Comparison of ENCODE assay signal across 10 mouse cellular contexts in genomic region chr9:32645475-32645874, GRCm38 (mm10). TPM values are rescaled to one million over a fixed set of nuclear protein-coding genes. Genes with fewer than 3 reads are reported as not detected.
DNase-seq lines count a peak whose midpoint lies in the region; ATAC-seq and TF ChIP-seq lines count a peak whose summit lies in the region.
"Had no signal": no experiment of that assay in that cellular context is flagged by ENCODE, and none has a peak within 500 bp of the region (broad histone marks: within the 10 kb centered on the region; RNA-seq: fewer than 3 reads in every experiment).

No protein-coding gene starts in this region.

- H3K9me3 ChIP-seq in limb, embryonic 15.5 days: no peaks in the 10 kb centered on the region

- H3K4me3 ChIP-seq in heart, adult 2 months: peak overlapping the region; percentile 43; the same call in 1 of the 2 replicates
- no peak overlapping the region for H3K4me3 ChIP-seq in liver, adult 2 months (ENCODE audit: insufficient read depth, low read depth, low read length)
- no peak overlapping the region for H3K4me3 ChIP-seq in limb, embryonic 15.5 days
- H3K4me3 ChIP-seq: erythroblast, embryonic 14.5 days had no signal

- no peak for DNase-seq in heart, adult 2 months
- no peak for DNase-seq in heart, postnatal 14 days
- no peak for DNase-seq in liver, adult 2 months (ENCODE audit: extremely low read depth, low read depth, low spot score)
- no peak for DNase-seq in liver
- no peak for DNase-seq in left cerebral cortex, adult 11 months (ENCODE audit: low spot score)
- no peak for DNase-seq in cerebellum, adult 8-10 months
- DNase-seq: gastrocnemius, postnatal 25 days had no signal

- intact Hi-C loops in heart, adult 2 months (cut with DNase I): no loop called here
- intact Hi-C loops in heart, postnatal 14 days (cut with DNase I): no loop called here

- peaks cover 25% of the 10 kb centered on the region for H3K36me3 ChIP-seq in heart, adult 2 months (ENCODE audit: control insufficient read depth, insufficient read depth, low read length)
- no peaks in the 10 kb centered on the region for H3K36me3 ChIP-seq in liver, adult 2 months (ENCODE audit: control insufficient read depth, insufficient read depth, low read length)
- H3K36me3 ChIP-seq in limb, embryonic 15.5 days: no peaks in the 10 kb centered on the region

- peak overlapping the region; percentile 60 for H3K9ac ChIP-seq in heart, adult 2 months (ENCODE audit: low read depth, low read length)
- H3K9ac ChIP-seq in liver, adult 2 months (ENCODE audit: low read depth, low read length): no peak overlapping the region
- no peak overlapping the region for H3K9ac ChIP-seq in limb, embryonic 15.5 days

- peak overlapping the region; percentile 88 for H3K27ac ChIP-seq in heart, adult 2 months
- H3K27ac ChIP-seq in liver, adult 2 months (replicated peaks; ENCODE audit: insufficient read depth, low read depth, low read length): peak overlapping the region; percentile 63
- H3K27ac ChIP-seq in limb, embryonic 15.5 days: no peak overlapping the region

- WGBS in heart, adult 2 months: 15% methylated on average over 9 of the region's 9 CpGs
- 14% methylated on average over 9 of the region's 9 CpGs for WGBS in liver, adult 2 months
- WGBS in limb, embryonic 15.5 days: 26% methylated on average over 9 of the region's 9 CpGs

- 0 out of 2 replicates have a peak, but pooled peaks have one; percentile 22 for ATAC-seq in common myeloid progenitor, adult 5-6 weeks (replicated peaks; ENCODE audit: low read depth, poor library complexity, severe bottlenecking)
- no peak for ATAC-seq in limb, embryonic 15.5 days (ENCODE audit: insufficient number of reproducible peaks, low FRiP score, low TSS enrichment, low read depth)

- TF ChIP-seq EP300 in heart, adult 2 months (IDR thresholded peaks at IDR 0.05; ENCODE audit: insufficient read depth, low read depth, low read length): no peak

- no peaks in the 10 kb centered on the region for H3K79me2 ChIP-seq in heart, adult 2 months (replicated peaks; ENCODE audit: control insufficient read depth, insufficient read depth, low read length)
- no peaks in the 10 kb centered on the region for H3K79me2 ChIP-seq in liver, adult 2 months (ENCODE audit: control insufficient read depth, insufficient read depth, low read length)

- TF ChIP-seq POLR2A in heart, adult 2 months (IDR thresholded peaks at IDR 0.05; ENCODE audit: insufficient read depth, low read depth, low read length): no peak
- no peak for TF ChIP-seq POLR2A in liver, adult 2 months (IDR thresholded peaks at IDR 0.05; ENCODE audit: extremely low read depth, insufficient read depth, low read length)

- no peak for TF ChIP-seq CTCF in heart, adult 2 months (IDR thresholded peaks at IDR 0.05)
- no peak for TF ChIP-seq CTCF in liver, adult 2 months (IDR thresholded peaks at IDR 0.05; ENCODE audit: low read depth, low read length)

- 0 out of 2 replicates have a peak overlapping the region, but pooled peaks have one; percentile 26 for H3K4me2 ChIP-seq in limb, embryonic 15.5 days

- no peaks in the 10 kb centered on the region for H3K27me3 ChIP-seq in heart, adult 2 months (ENCODE audit: control insufficient read depth, insufficient read depth, low read length)
- no peaks in the 10 kb centered on the region; the same call in 1 of the 2 replicates for H3K27me3 ChIP-seq in liver, adult 2 months (ENCODE audit: control insufficient read depth, insufficient read depth, low read length)
- no peaks in the 10 kb centered on the region for H3K27me3 ChIP-seq in limb, embryonic 15.5 days

- H3K4me1 ChIP-seq in heart, adult 2 months (ENCODE audit: control insufficient read depth, insufficient read depth, low read length): peaks cover 17% of the 10 kb centered on the region
- peaks cover 7% of the 10 kb centered on the region; the same call in 1 of the 2 replicates for H3K4me1 ChIP-seq in liver, adult 2 months (ENCODE audit: control insufficient read depth, insufficient read depth, low read length)
- peaks cover 17% of the 10 kb centered on the region; the same call in 1 of the 2 replicates for H3K4me1 ChIP-seq in limb, embryonic 15.5 days

RNA-seq across cellular contexts. Expression of gene Ets1, which starts 9.5 kb away (rescaled TPM):
- 10 to 100 TPM; 40.7 to 48.7 TPM for total RNA-seq in heart, adult 2 months (2021)
- 22.6 and 39.6 TPM in 2 replicates for polyA plus RNA-seq in heart, adult 2 months (2012; rRNA removed)
- 100 to 1,000 TPM in 1 of 2 experiments, 10 to 100 TPM in 1; 88.9 to 111 TPM for total RNA-seq in heart, postnatal 14 days (2021)
- total RNA-seq in liver, adult 2 months (2014; rRNA removed): 18.8 and 20.1 TPM in 2 replicates
- 5.1 and 7.6 TPM in 2 replicates for polyA plus RNA-seq in liver, adult 2 months (2012; rRNA removed)
- total RNA-seq in common myeloid progenitor, adult 5-6 weeks (2017): 6.4 and 8.4 TPM in 2 replicates
- 39.3 and 42.9 TPM in 2 replicates for polyA plus RNA-seq in limb, embryonic 15.5 days (2015; fragmentation: Nextera tagmentation; extraction: Ambion mirVana)
